Mouse (Mus musculus) midbrain, embryonic 11.5 days (tissue): ENCODE data around the gene Jam3. TPM values are rescaled to one million over a fixed set of nuclear protein-coding genes. Genes with fewer than 3 reads are reported as not detected.

Experiments
- ATAC-seq: fragments of 200-750 bp; cut with Nextera tagmentation; 2 replicates; pipeline ENCODE4 v1.8.0; 2017; ENCODE audit warnings: moderate TSS enrichment, moderate library complexity; ENCODE audit not compliant: low FRiP score
- DNase-seq: peaks from one replicate; pipeline ENCODE4 v3.0.0; 2015; ENCODE audit warnings: low spot score; ENCODE audit errors: missing footprints
- H3K27ac ChIP-seq: fragments of 300-500 bp; sonication (generic); 2 replicates; pipeline ENCODE4 v1.5.1; 2014; ENCODE audit warnings: low read depth, low read length
- H3K27me3 ChIP-seq: fragments of 300-500 bp; sonication (generic); 2 replicates; pipeline ENCODE4 v1.6.1; 2014; ENCODE audit warnings: mild to moderate bottlenecking, low read length, moderate library complexity, mixed read lengths; ENCODE audit not compliant: control insufficient read depth, insufficient read depth
- H3K36me3 ChIP-seq: fragments of 300-500 bp; sonication (generic); 2 replicates; pipeline ENCODE4 v1.6.1; 2014; ENCODE audit warnings: mild to moderate bottlenecking, low read length, moderate library complexity, mixed read lengths; ENCODE audit not compliant: control insufficient read depth, insufficient read depth
- H3K4me1 ChIP-seq: fragments of 300-500 bp; sonication (generic); 2 replicates; pipeline ENCODE4 v1.6.1; 2014; ENCODE audit warnings: low read length; ENCODE audit not compliant: control insufficient read depth, insufficient read depth
- H3K4me2 ChIP-seq: fragments of 300-500 bp; sonication (generic); 2 replicates; pipeline ENCODE4 v1.6.1; 2014; ENCODE audit warnings: mild to moderate bottlenecking, moderate library complexity
- H3K4me3 ChIP-seq: fragments of 300-500 bp; sonication (generic); 2 replicates; pipeline ENCODE4 v1.5.1; 2014; ENCODE audit warnings: low read depth, low read length
- H3K9ac ChIP-seq: fragments of 300-500 bp; sonication (generic); 2 replicates; pipeline ENCODE4 v1.6.1; 2014; ENCODE audit warnings: low read length
- H3K9me3 ChIP-seq: fragments of 300-500 bp; sonication (generic); 2 replicates; pipeline ENCODE4 v1.6.1; 2016; ENCODE audit warnings: low read length; ENCODE audit not compliant: control insufficient read depth
- WGBS: fragments of 180-500 bp; shearing (Covaris S2); extraction: QIAGEN DNeasy Blood & Tissue Kit; methylation state at CpG from one replicate; pipeline ENCODE4 v1.1.7; 2014; 5-methylcytosine and 5-hydroxymethylcytosine counted together
- polyA plus RNA-seq: library from polyadenylated mRNA; unstranded; fragments of >200 nt; fragmentation: Nextera tagmentation; extraction: Ambion mirVana; gene quantifications from 2 replicates; pipeline ENCODE4 v1.2.1, GENCODE M21; 2014

Jam3 gene
- polyA plus RNA-seq, 1 experiment from 2014 or later = 171 TPM

GRCm38 (mm10) chr9:27098092-27098491, 57.1 kb downstream of the Jam3 start:
- Histone ChIP-seq H3K4me3 (no peak overlapping the region), H3K27ac (no peak overlapping the region), H3K4me1 (no peaks in the 10 kb centered on the region), H3K36me3 (peaks cover 25% of the 10 kb centered on the region), H3K27me3 (no peaks in the 10 kb centered on the region), H3K9me3 (no peaks in the 10 kb centered on the region), H3K4me2 (no peak overlapping the region), H3K9ac (no peak overlapping the region)
- no peak for ATAC-seq
- no peak for DNase-seq
- WGBS = 52% methylated on average over 4 of the region's 4 CpGs

GRCm38 (mm10) chr9:27092916-27093315, 62.3 kb downstream of the Jam3 start:
- Histone ChIP-seq H3K36me3 (peaks cover 29% of the 10 kb centered on the region), H3K4me3 (no peak overlapping the region), H3K27me3 (no peaks in the 10 kb centered on the region), H3K4me1 (no peaks in the 10 kb centered on the region), H3K9ac (no peak overlapping the region), H3K27ac (no peak overlapping the region), H3K4me2 (no peak overlapping the region), H3K9me3 (no peaks in the 10 kb centered on the region)
- ATAC-seq = peak; percentile 44; the same call in 1 of the 2 replicates
- WGBS = 89% methylated on average over 6 of the region's 6 CpGs
- DNase-seq = no peak

GRCm38 (mm10) chr9:27090801-27091775, 64.1 kb downstream of the Jam3 start:
- no peaks in the 10 kb centered on the region for H3K4me1 ChIP-seq
- H3K27ac ChIP-seq = no peak overlapping the region
- no peaks in the 10 kb centered on the region for H3K27me3 ChIP-seq
- no peaks in the 10 kb centered on the region for H3K9me3 ChIP-seq
- no peak for DNase-seq
- H3K4me2 ChIP-seq = no peak overlapping the region
- H3K9ac ChIP-seq = no peak overlapping the region
- 95% methylated on average over 13 of the region's 13 CpGs for WGBS
- ATAC-seq = no peak
- no peak overlapping the region for H3K4me3 ChIP-seq
- H3K36me3 ChIP-seq = peaks cover 33% of the 10 kb centered on the region

GRCm38 (mm10) chr9:27090134-27090533, 65.1 kb downstream of the Jam3 start:
- no peak overlapping the region for H3K27ac ChIP-seq
- H3K4me3 ChIP-seq = no peak overlapping the region
- no peak overlapping the region for H3K4me2 ChIP-seq
- peaks cover 30% of the 10 kb centered on the region for H3K36me3 ChIP-seq
- DNase-seq (no peak), ATAC-seq (no peak)
- no peaks in the 10 kb centered on the region for H3K27me3 ChIP-seq
- no peaks in the 10 kb centered on the region for H3K9me3 ChIP-seq
- no peaks in the 10 kb centered on the region for H3K4me1 ChIP-seq
- 88% methylated on average over 1 of the region's 1 CpGs for WGBS
- no peak overlapping the region for H3K9ac ChIP-seq

GRCm38 (mm10) chr9:27087402-27087801, 67.8 kb downstream of the Jam3 start:
- Histone ChIP-seq H3K27ac (no peak overlapping the region), H3K9me3 (no peaks in the 10 kb centered on the region), H3K36me3 (peaks cover 24% of the 10 kb centered on the region), H3K4me2 (no peak overlapping the region), H3K9ac (no peak overlapping the region), H3K27me3 (no peaks in the 10 kb centered on the region), H3K4me3 (no peak overlapping the region), H3K4me1 (no peaks in the 10 kb centered on the region)
- ATAC-seq (no peak), DNase-seq (no peak)
- WGBS = 95% methylated on average over 3 of the region's 3 CpGs

- Histone ChIP-seq H3K27me3 (no peaks in the 10 kb centered on the region), H3K9me3 (no peaks in the 10 kb centered on the region), H3K27ac (no peak overlapping the region), H3K4me2 (no peak overlapping the region), H3K9ac (no peak overlapping the region), H3K4me1 (no peaks in the 10 kb centered on the region), H3K36me3 (peaks cover 26% of the 10 kb centered on the region), H3K4me3 (no peak overlapping the region)
- ATAC-seq = no peak
- 89% methylated on average over 5 of the region's 5 CpGs for WGBS
- no peak for DNase-seq
These were observed 69.0 kb downstream of the Jam3 start for GRCm38 (mm10) chr9:27086256-27086655.

- no peak overlapping the region for H3K4me2 ChIP-seq
- peaks cover 18% of the 10 kb centered on the region for H3K36me3 ChIP-seq
- H3K27ac ChIP-seq = no peak overlapping the region
- ATAC-seq = no peak
- H3K27me3 ChIP-seq = no peaks in the 10 kb centered on the region
- no peaks in the 10 kb centered on the region for H3K9me3 ChIP-seq
- no peak overlapping the region for H3K9ac ChIP-seq
- no peak for DNase-seq
- no peak overlapping the region for H3K4me3 ChIP-seq
- no peaks in the 10 kb centered on the region for H3K4me1 ChIP-seq
These were observed 79.4 kb downstream of the Jam3 start for GRCm38 (mm10) chr9:27075812-27076211.

- H3K9ac ChIP-seq = no peak overlapping the region
- no peak for ATAC-seq
- H3K4me3 ChIP-seq = no peak overlapping the region
- no peak for DNase-seq
- no peak overlapping the region for H3K27ac ChIP-seq
- no peak overlapping the region for H3K4me2 ChIP-seq
- WGBS = 84% methylated on average over 1 of the region's 1 CpGs
- H3K9me3 ChIP-seq = no peaks in the 10 kb centered on the region
- peaks cover 29% of the 10 kb centered on the region for H3K36me3 ChIP-seq
- no peaks in the 10 kb centered on the region for H3K27me3 ChIP-seq
- no peaks in the 10 kb centered on the region for H3K4me1 ChIP-seq
These were observed 80.5 kb downstream of the Jam3 start for GRCm38 (mm10) chr9:27074677-27075076.

- H3K4me3 ChIP-seq = no peak overlapping the region
- DNase-seq (no peak), ATAC-seq (no peak)
- H3K9me3 ChIP-seq = no peaks in the 10 kb centered on the region
- peaks cover 34% of the 10 kb centered on the region for H3K36me3 ChIP-seq
- H3K27ac ChIP-seq = no peak overlapping the region
- no peak overlapping the region for H3K4me2 ChIP-seq
- no peak overlapping the region for H3K9ac ChIP-seq
- H3K4me1 ChIP-seq = no peaks in the 10 kb centered on the region
- 98% methylated on average over 4 of the region's 4 CpGs for WGBS
- H3K27me3 ChIP-seq = no peaks in the 10 kb centered on the region
These were observed 84.3 kb downstream of the Jam3 start for GRCm38 (mm10) chr9:27070895-27071294.
